Mouse (Mus musculus): ENCODE data around the gene Olfr905.

- no peak for TF ChIP-seq CTCF (IDR thresholded peaks at IDR 0.05; ENCODE audit: borderline replicate concordance, control insufficient read depth, extremely low read depth, insufficient read depth, low read length, poor library complexity)
- TF ChIP-seq POLR2A (IDR thresholded peaks at IDR 0.05; ENCODE audit: control insufficient read depth, extremely low read depth, insufficient read depth, low read length, poor library complexity), result no peak
These were observed 47.1 kb upstream of the Olfr905 start for GRCm38 (mm10) chr9:38423801-38424200.

Data from thymus, adult 2 months (tissue).